Mouse (Mus musculus): Measurements from ENCODE around the gene Cldn34c3. TPM values are rescaled to one million over a fixed set of nuclear protein-coding genes. Genes with fewer than 3 reads are reported as not detected.
"Not testable (repeated sequence)": the region's sequence is repeated elsewhere in the genome, so short reads cannot be mapped to it uniquely, and the experiment has no call there.

The Cldn34c3 gene
- total RNA-seq (2015) = not detected in 2 replicates
- total RNA-seq (2017) = not detected in 2 replicates

DNA sequence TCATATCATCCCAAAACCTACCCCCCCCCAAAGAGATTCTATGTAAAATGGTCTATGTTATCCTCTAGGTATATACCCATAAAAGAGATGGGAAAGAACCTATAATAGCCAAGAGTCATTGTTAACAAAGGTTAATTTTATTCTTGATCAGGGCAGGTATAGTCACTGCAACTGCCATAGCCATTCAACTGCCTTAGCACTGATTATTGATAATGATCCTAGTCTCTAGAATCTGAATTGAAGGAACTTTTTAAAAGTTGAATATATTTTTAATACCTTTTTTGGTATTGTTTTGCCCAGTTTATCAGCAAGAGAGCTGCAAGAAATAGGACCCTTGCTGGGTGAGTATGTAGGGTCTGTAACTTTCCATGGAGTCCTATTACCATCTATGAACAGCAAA, at the start of gene Cldn34c3:
Cldn34c3 (plus strand) TSS at position 301 of the 400 bp plus-strand sequence.
- ATAC-seq (ENCODE audit: poor library complexity, severe bottlenecking) = not testable (repeated sequence)

Other genes with a start within 250 kb of the Cldn34c3 start
- 0.25 TPM in 1 of 2 replicates, not detected in the other for gene Cldn34c2, start 212.0 kb upstream of the Cldn34c3 start, total RNA-seq (2015)
- 0.88 TPM in 1 of 2 replicates, not detected in the other for gene Cldn34c2, start 212.0 kb upstream of the Cldn34c3 start, total RNA-seq (2017)
- gene Gm17467, start 88.9 kb upstream of the Cldn34c3 start, total RNA-seq (2015) = not detected in 2 replicates
- not detected in 2 replicates for gene Gm17467, start 88.9 kb upstream of the Cldn34c3 start, total RNA-seq (2017)

Measured in megakaryocyte, adult 5-6 weeks (primary cell).